Mouse (Mus musculus) heart, embryonic 16.5 days (tissue): ENCODE measurements around the gene Rhoj. TPM values are rescaled to one million over a fixed set of nuclear protein-coding genes. Genes with fewer than 3 reads are reported as not detected.
"Not testable (repeated sequence)": the region's sequence is repeated elsewhere in the genome, so short reads cannot be mapped to it uniquely, and the experiment has no call there.

Source experiments
- ATAC-seq: fragments of 200-750 bp; cut with Nextera tagmentation; replicated peaks from 2 replicates; pipeline ENCODE4 v1.8.0; 2017; ENCODE audit warnings: moderate number of reproducible peaks; ENCODE audit not compliant: insufficient read depth, low FRiP score; ENCODE audit errors: extremely low read depth
- H3K27ac ChIP-seq: fragments of 300-500 bp; sonication (generic); 2 replicates; pipeline ENCODE4 v1.5.1; 2014; ENCODE audit warnings: mild to moderate bottlenecking, low read length, control low read depth, moderate library complexity
- H3K27me3 ChIP-seq: fragments of 300-500 bp; sonication (generic); 2 replicates; pipeline ENCODE4 v1.6.1; 2014; ENCODE audit warnings: low read length, mixed read lengths; ENCODE audit not compliant: control insufficient read depth, insufficient read depth
- H3K36me3 ChIP-seq: fragments of 300-500 bp; sonication (generic); 2 replicates; pipeline ENCODE4 v1.6.1; 2014; ENCODE audit not compliant: control insufficient read depth, insufficient read depth
- H3K4me1 ChIP-seq: fragments of 300-500 bp; sonication (generic); 2 replicates; pipeline ENCODE4 v1.6.1; 2014; ENCODE audit warnings: low read length, mixed read lengths; ENCODE audit not compliant: control insufficient read depth, insufficient read depth
- H3K4me2 ChIP-seq: fragments of 300-500 bp; sonication (generic); 2 replicates; pipeline ENCODE4 v1.6.1; 2014; ENCODE audit warnings: low read depth, mild to moderate bottlenecking, control low read depth, low read length
- H3K4me3 ChIP-seq: fragments of 300-500 bp; sonication (generic); 2 replicates; pipeline ENCODE4 v1.5.1; 2014; ENCODE audit warnings: mild to moderate bottlenecking, control low read depth, low read length
- H3K9ac ChIP-seq: fragments of 300-500 bp; sonication (generic); 2 replicates; pipeline ENCODE4 v1.6.1; 2014; ENCODE audit warnings: low read length, control low read depth
- H3K9me3 ChIP-seq: fragments of 300-500 bp; sonication (generic); replicated peaks from 2 replicates; pipeline ENCODE4 v1.6.1; 2016; ENCODE audit warnings: low read length; ENCODE audit not compliant: control insufficient read depth
- WGBS: fragments of 180-500 bp; shearing (Covaris S2); extraction: QIAGEN DNeasy Blood & Tissue Kit; methylation state at CpG from one replicate; pipeline ENCODE4 v1.1.7; 2014; 5-methylcytosine and 5-hydroxymethylcytosine counted together
- polyA plus RNA-seq: library from polyadenylated mRNA; unstranded; fragments of >200 nt; fragmentation: Nextera tagmentation; extraction: Ambion mirVana; gene quantifications from 2 replicates; pipeline ENCODE4 v1.2.1, GENCODE M21; 2015

The Rhoj gene
- polyA plus RNA-seq, 1 experiment from 2014 or later: 42.7 TPM

DNA sequence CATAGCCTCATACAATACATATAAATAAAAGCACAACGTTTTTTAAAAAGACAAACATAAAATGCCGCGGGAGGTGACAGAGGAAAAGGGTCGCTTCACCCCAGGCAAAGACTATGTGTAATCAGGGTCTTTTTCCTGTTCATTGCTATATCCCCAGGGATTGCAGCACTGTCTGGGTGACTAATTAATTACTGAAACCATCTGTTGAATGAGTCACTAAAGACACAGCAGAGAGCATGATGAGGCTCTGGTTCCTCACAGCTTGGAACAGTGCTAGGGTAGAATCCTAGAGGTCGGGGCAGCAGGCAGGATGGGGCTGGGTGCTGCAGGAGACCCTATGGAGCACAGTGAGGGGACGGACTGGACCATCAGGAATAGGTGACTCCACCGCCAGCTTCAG, 117.8 kb downstream of the Rhoj start:
- Histone ChIP-seq H3K4me1 (no peaks in the 10 kb centered on the region), H3K4me2 (no peak overlapping the region), H3K9me3 (no peaks in the 10 kb centered on the region), H3K9ac (no peak overlapping the region), H3K27me3 (no peaks in the 10 kb centered on the region), H3K4me3 (no peak overlapping the region), H3K27ac (no peak overlapping the region), H3K36me3 (no peaks in the 10 kb centered on the region)
- ATAC-seq: no peak
- 76% methylated on average over 7 of the region's 7 CpGs for WGBS

DNA sequence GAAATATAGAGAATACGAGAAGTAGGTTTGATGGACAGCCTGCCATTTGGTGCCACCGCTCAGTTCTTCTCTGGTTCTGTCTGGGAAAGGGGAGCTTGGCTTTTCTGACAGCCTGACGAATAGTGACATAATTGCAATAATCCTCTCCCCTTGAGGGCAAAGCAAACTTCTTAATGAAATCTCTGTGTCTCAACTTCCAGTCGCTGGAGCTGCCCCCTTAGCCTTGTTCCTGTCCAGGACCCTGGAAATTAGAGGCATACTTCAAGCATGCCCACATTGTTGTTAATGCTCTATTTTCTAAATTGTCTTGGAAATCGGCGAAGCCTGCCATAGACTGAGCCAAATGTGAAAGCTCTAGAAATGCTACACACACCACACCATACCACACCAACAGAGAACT, 120.6 kb downstream of the Rhoj start:
- ATAC-seq: no peak
- Histone ChIP-seq H3K4me1 (no peaks in the 10 kb centered on the region), H3K4me3 (no peak overlapping the region), H3K9ac (no peak overlapping the region), H3K27ac (no peak overlapping the region), H3K36me3 (no peaks in the 10 kb centered on the region), H3K27me3 (no peaks in the 10 kb centered on the region), H3K4me2 (no peak overlapping the region), H3K9me3 (peaks cover 6% of the 10 kb centered on the region)
- 80% methylated on average over 6 of the region's 6 CpGs for WGBS

DNA sequence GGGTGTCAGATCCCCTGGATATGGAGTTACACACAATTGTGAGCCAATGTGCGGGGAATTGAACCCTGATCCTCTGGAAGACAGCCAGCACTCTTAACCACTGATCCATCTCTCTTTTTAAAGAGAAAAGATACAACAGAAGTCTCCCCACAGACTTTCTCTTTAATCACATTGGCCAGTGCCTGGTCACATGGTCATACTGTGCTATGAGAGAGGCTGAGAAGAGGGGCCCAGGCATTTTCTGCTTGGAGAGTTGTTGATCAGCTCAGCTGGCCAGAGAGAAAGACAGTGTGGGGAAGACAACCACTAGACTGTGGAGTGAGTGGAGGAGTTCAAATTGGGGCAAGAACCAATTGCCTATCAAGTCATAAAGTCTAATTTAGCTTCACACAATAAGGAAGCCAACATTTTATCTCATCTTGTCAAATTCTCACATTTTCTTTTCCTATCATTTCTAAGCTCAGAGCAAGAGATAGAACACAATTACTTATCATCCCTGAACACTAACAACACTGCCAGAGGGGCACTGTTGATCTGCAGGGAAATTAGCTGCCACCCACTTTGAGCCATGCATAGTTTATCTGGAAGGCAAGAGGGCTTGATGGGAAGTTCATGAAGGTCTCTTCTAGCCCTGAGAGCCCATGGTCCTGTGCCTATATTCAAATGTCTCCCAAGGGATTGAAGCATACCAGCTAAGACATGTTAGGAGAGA, 121.7 kb downstream of the Rhoj start:
- 77% methylated on average over 1 of the region's 1 CpGs for WGBS

DNA sequence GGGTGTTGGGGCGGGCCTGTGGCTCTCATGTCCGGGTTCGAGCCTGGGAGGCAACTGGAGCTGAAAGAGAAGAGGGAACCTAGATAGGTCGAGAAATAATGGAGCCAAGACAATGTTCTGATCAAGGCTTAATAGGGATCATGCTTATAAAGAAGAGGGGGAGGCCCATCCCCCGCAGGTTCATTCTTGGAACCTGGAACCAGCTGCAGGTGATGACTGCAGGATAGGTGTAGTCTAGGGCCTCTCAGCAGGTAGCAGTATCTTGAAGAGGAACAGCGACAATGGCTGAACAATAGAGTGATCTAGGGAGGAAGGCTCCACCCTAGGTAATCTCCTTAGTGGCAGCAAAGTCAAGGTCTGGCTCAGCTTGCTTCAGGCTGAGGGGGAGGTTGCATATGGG, 124.3 kb downstream of the Rhoj start:
- H3K4me3 ChIP-seq, H3K27me3 ChIP-seq, H3K4me1 ChIP-seq, H3K4me2 ChIP-seq, H3K36me3 ChIP-seq, H3K9ac ChIP-seq, ATAC-seq, H3K27ac ChIP-seq, H3K9me3 ChIP-seq: not testable (repeated sequence)
- WGBS: 86% methylated on average over 6 of the region's 6 CpGs

More for the DNA sequence above, 121.7 kb downstream of the Rhoj start:
- Histone ChIP-seq H3K4me1 (no peaks in the 10 kb centered on the region), H3K36me3 (no peaks in the 10 kb centered on the region), H3K9ac (no peak overlapping the region), H3K9me3 (peaks cover 6% of the 10 kb centered on the region), H3K27me3 (no peaks in the 10 kb centered on the region), H3K4me3 (no peak overlapping the region), H3K27ac (no peak overlapping the region), H3K4me2 (no peak overlapping the region)
- no peak for ATAC-seq

DNA sequence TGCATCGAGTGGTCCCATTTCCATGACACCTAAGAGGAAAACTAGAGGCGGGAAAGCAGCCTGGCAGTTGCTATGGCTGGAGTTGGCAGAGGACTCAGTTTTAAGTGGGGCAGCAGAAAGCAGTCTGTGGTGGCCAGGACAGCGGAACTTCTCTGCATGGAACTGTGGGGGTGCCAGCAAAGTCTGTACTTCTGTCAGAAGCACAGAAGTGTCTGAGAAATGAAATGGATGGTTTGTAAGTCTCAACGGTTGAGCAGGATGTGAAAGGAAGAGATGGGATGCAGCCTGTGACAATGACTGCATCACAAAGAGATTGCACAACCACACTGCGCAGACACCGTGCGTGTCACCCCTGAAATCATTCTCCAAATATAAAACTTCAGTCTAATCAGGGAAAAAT, 138.1 kb downstream of the Rhoj start:
- 75% methylated on average over 7 of the region's 7 CpGs for WGBS
- no peak for ATAC-seq
- Histone ChIP-seq H3K4me3 (no peak overlapping the region), H3K4me1 (peaks cover 9% of the 10 kb centered on the region), H3K9me3 (no peaks in the 10 kb centered on the region), H3K9ac (no peak overlapping the region), H3K36me3 (peaks cover 1% of the 10 kb centered on the region), H3K27ac (no peak overlapping the region), H3K27me3 (no peaks in the 10 kb centered on the region), H3K4me2 (no peak overlapping the region)

DNA sequence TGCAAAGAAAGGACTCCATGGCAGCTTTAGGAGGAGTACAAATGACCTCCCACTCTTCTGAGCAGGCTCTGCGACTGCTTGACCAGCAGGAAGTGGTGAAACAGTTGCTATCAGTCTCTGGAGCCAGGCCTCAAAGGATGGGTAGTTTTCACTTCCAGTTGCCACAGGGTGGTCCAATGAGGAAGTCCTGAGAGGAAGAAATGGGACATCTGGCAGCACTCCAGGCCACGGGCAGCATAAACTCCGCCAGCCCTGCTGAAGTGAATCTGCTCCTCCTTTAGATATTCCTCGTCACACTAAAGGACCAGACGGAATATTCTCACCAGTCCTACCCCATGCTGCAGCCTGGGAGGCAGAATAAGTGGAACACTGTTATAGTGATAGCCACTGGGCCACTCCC, 140.8 kb downstream of the Rhoj start:
- no peak overlapping the region for H3K9ac ChIP-seq
- no peak overlapping the region for H3K27ac ChIP-seq
- ATAC-seq: no peak
- H3K4me1 ChIP-seq: peaks cover 7% of the 10 kb centered on the region
- no peaks in the 10 kb centered on the region for H3K27me3 ChIP-seq
- no peak overlapping the region for H3K4me3 ChIP-seq
- H3K9me3 ChIP-seq: no peaks in the 10 kb centered on the region
- 56% methylated on average over 5 of the region's 5 CpGs for WGBS
- H3K36me3 ChIP-seq: peaks cover 18% of the 10 kb centered on the region
- H3K4me2 ChIP-seq: no peak overlapping the region

DNA sequence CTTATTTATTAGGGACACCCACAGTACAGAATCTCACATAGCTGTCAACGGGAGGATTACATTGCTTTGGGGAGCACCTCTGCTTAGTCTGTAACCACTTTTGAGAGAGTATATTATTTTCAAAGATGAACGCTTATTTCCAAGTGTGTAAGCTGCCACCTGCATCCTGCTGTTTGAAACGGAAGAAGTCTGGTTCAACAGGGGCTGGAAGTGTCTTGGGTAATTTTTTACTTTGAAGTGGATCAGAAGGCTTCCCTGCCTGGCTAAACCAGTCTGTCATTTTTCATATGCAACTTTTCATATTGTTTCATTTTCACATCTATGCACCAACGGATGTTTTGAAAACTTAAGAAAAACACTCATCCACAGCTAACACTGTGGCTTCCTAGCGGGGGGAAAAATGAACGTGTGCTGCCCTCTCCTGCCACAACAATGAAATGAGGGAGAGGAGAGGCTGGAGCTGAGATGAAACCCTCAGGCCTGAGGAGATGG, 141.4 kb downstream of the Rhoj start:
- Histone ChIP-seq H3K4me3 (no peak overlapping the region), H3K27me3 (no peaks in the 10 kb centered on the region), H3K4me1 (peaks cover 1% of the 10 kb centered on the region), H3K4me2 (no peak overlapping the region), H3K9ac (no peak overlapping the region), H3K27ac (peak overlapping the region; percentile 51), H3K36me3 (peaks cover 18% of the 10 kb centered on the region), H3K9me3 (no peaks in the 10 kb centered on the region)
- ATAC-seq: peak; percentile 56; the same call in 1 of the 2 replicates
- 55% methylated on average over 6 of the region's 6 CpGs for WGBS

DNA sequence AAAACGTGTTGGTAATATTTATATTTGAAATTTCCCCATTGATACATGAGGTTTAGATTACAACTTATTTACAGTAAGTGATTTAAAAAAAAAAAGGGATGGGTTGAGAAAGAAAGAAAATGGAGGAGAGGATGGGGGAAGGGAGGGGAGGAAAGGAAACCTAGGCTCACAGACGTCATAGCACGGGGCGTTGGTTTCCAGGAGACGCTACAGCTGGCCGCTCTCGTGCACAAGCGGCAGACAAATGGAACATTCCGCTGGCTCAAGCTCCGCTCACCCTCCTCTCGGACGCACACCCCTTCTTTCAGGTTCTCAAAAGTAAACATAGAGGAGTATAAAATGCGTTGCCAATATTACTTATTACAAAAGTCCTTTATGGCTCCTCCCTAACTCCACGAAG, 141.9 kb downstream of the Rhoj start:
- no peak for ATAC-seq
- 76% methylated on average over 14 of the region's 14 CpGs for WGBS

DNA sequence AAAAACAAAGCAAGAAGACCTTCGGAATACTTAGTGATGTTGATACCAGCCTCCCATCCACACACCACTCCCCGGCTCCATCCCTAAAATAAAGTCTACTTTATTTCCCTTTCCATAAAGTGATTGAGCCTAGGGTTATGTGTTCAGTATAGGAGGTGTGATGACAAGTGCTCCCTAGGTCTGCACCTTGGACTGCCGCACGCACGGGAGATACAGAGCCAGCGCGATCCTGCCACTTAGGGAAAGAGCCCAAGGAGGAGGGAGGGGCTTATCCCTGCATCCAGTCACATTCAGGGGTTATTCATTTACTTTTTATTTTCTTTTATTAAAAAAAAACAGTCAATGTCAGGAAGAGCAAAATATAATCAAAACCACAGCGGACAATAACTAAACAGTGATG, 142.5 kb downstream of the Rhoj start:
- Histone ChIP-seq H3K36me3 (peaks cover 18% of the 10 kb centered on the region), H3K9ac (no peak overlapping the region), H3K4me1 (no peaks in the 10 kb centered on the region), H3K27ac (no peak overlapping the region), H3K4me2 (no peak overlapping the region), H3K4me3 (no peak overlapping the region), H3K9me3 (no peaks in the 10 kb centered on the region), H3K27me3 (no peaks in the 10 kb centered on the region)
- 80% methylated on average over 8 of the region's 8 CpGs for WGBS
- no peak for ATAC-seq

More for the DNA sequence above, 141.9 kb downstream of the Rhoj start:
- peaks cover 18% of the 10 kb centered on the region for H3K36me3 ChIP-seq
- H3K9me3 ChIP-seq: no peaks in the 10 kb centered on the region
- H3K27me3 ChIP-seq: no peaks in the 10 kb centered on the region
- no peaks in the 10 kb centered on the region for H3K4me1 ChIP-seq
- H3K4me2 ChIP-seq: no peak overlapping the region
- no peak overlapping the region for H3K4me3 ChIP-seq
- peak overlapping the region; percentile 51 for H3K27ac ChIP-seq
- no peak overlapping the region for H3K9ac ChIP-seq
